Mouse (Mus musculus) liver, embryonic 14.5 days (tissue): ENCODE results near the gene Ak6. TPM values are rescaled to one million over a fixed set of nuclear protein-coding genes. Genes with fewer than 3 reads are reported as not detected.

Experiments
- ATAC-seq: fragments of 200-750 bp; cut with Nextera tagmentation; 2 replicates; pipeline ENCODE4 v1.8.0; 2017; ENCODE audit warnings: moderate number of reproducible peaks, mild to moderate bottlenecking, moderate library complexity; ENCODE audit not compliant: insufficient read depth
- DNase-seq, 3 experiments: peaks; one replicate each; pipeline ENCODE4 v3.0.0-alpha.2; 2012 to 2013; ENCODE audit warnings: low read depth in 3 of 3, low spot score in 3 of 3
- H3K27ac ChIP-seq: fragments of 300-500 bp; sonication (generic); 2 replicates; pipeline ENCODE4 v1.5.1; 2014; ENCODE audit warnings: moderate library complexity, mild to moderate bottlenecking, control low read depth, inconsistent platforms
- H3K27me3 ChIP-seq: fragments of 300-500 bp; sonication (generic); 2 replicates; pipeline ENCODE4 v1.6.1; 2014; ENCODE audit warnings: mild to moderate bottlenecking, low read length, moderate library complexity; ENCODE audit not compliant: control insufficient read depth, insufficient read depth
- H3K36me3 ChIP-seq: fragments of 300-500 bp; sonication (generic); replicated peaks from 2 replicates; pipeline ENCODE4 v1.6.1; 2014; ENCODE audit warnings: low read depth; ENCODE audit not compliant: control insufficient read depth, insufficient read depth
- H3K4me1 ChIP-seq, 2 experiments: fragments of 200-500 bp in 1 of 2; fragments of 300-500 bp in 1 of 2; sonication (generic) in 1 of 2; replicated peaks; 2 replicates each; pipeline ENCODE4 v1.6.1; 2012 to 2014; ENCODE audit warnings: antibody characterized with exemption in 1 of 2, inconsistent platforms in 1 of 2, low read length in 1 of 2; ENCODE audit not compliant: control insufficient read depth in 2 of 2, insufficient read depth in 2 of 2
- H3K4me2 ChIP-seq: fragments of 300-500 bp; sonication (generic); 2 replicates; pipeline ENCODE4 v1.6.1; 2014; ENCODE audit warnings: low read depth, mild to moderate bottlenecking, control low read depth, moderate library complexity
- H3K4me3 ChIP-seq, 2 experiments: fragments of 200-500 bp in 1 of 2; fragments of 300-500 bp in 1 of 2; sonication (generic) in 1 of 2; 2 replicates each; pipeline ENCODE4 v1.5.1; 2012 to 2014; ENCODE audit warnings: low read depth in 2 of 2, low read length in 2 of 2, mild to moderate bottlenecking in 2 of 2, control low read depth in 1 of 2, inconsistent platforms in 1 of 2, moderate library complexity in 1 of 2; ENCODE audit not compliant: insufficient read depth in 1 of 2
- H3K9ac ChIP-seq: fragments of 300-500 bp; sonication (generic); replicated peaks from 2 replicates; pipeline ENCODE4 v1.6.1; 2014; ENCODE audit warnings: mild to moderate bottlenecking, control low read depth, moderate library complexity
- H3K9me3 ChIP-seq: fragments of 300-500 bp; sonication (generic); 2 replicates; pipeline ENCODE4 v1.6.1; 2016; ENCODE audit warnings: low read length, mixed read lengths; ENCODE audit not compliant: control insufficient read depth
- CTCF ChIP-seq: IDR thresholded peaks from 2 replicates; pipeline ENCODE4 v1.5.1; 2016; ENCODE audit warnings: antibody characterized with exemption, low read depth, control low read depth
- EP300 ChIP-seq: IDR thresholded peaks from 2 replicates; pipeline ENCODE4 v1.6.1; 2016; ENCODE audit warnings: antibody characterized with exemption, low read depth
- WGBS: fragments of 180-500 bp; shearing (Covaris S2); extraction: QIAGEN DNeasy Blood & Tissue Kit; methylation state at CpG from one replicate; pipeline ENCODE4 v1.1.7; 2014; ENCODE audit not compliant: insufficient replicate concordance; 5-methylcytosine and 5-hydroxymethylcytosine counted together
- polyA plus RNA-seq, 2 experiments: library from polyadenylated mRNA; depleted of rRNA in 1 of 2; stranded (reverse) in 1 of 2; unstranded in 1 of 2; fragments of >200 nt; fragmentation: Nextera tagmentation in 1 of 2; extraction: Ambion mirVana in 1 of 2; gene quantifications; 2 replicates each; pipeline versions ENCODE4 v1.2.1 to v1.2.3; 2012 to 2014

The Ak6 gene
- polyA plus RNA-seq, 2 experiments, result 111 to 191 TPM

DNA sequence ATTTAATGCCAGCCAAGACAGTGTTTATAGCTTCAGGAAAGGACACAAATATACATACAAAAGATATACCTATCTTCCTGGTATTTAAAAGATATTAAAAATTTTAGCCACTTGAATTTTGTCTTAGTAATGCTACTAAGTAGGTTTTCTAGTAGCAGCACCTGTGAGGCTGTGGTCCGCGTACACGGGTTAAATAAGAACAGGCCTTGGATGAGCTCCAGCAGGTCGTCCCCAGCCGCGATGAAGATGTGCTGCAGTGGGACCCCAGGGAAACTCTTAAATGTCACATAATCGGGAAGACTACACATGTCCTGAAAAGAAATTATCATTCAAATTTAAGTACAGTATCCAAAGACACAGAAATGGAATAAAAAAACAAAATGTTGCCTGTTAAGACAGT lies 55.4 kb downstream of the Ak6 start:
- no peak overlapping the region for H3K4me3 ChIP-seq
- H3K27ac ChIP-seq, result no peak overlapping the region
- TF ChIP-seq CTCF (no peak), EP300 (no peak)
- no peak overlapping the region for H3K9ac ChIP-seq
- H3K4me2 ChIP-seq, result no peak overlapping the region
- no peaks in the 10 kb centered on the region for H3K4me1 ChIP-seq
- no peaks in the 10 kb centered on the region for H3K9me3 ChIP-seq
- WGBS, result 91% methylated on average over 7 of the region's 7 CpGs
- no peaks in the 10 kb centered on the region for H3K27me3 ChIP-seq
- DNase-seq, result no peak
- peaks cover 30% of the 10 kb centered on the region for H3K36me3 ChIP-seq
- ATAC-seq, result no peak

DNA sequence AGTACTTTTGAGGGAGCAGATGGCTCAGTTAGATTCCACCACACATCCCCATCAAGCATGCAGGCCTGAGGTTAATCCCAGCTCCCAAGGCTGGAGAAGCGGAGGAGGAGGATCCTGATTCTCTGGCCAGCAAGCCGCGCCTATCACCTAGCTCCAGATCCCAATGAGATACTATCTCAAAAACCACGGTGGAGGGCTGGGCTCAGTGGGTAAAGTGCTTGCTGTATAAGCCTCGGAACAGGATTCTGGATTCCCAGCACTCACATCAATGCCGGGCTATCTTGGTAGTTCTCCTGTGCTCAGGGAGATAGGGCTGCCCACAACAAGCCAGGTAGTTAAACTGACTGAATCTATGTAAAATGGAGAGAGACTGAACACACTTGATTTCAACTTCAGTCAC lies 64.7 kb downstream of the Ak6 start:
- H3K4me2 ChIP-seq, result no peak overlapping the region
- no peak overlapping the region for H3K27ac ChIP-seq
- DNase-seq (no peak), ATAC-seq (0 out of 2 replicates have a peak, but pooled peaks have one; percentile 15)
- H3K4me3 ChIP-seq, result no peak overlapping the region
- peaks cover 35% of the 10 kb centered on the region for H3K36me3 ChIP-seq
- no peaks in the 10 kb centered on the region for H3K4me1 ChIP-seq
- H3K27me3 ChIP-seq, result no peaks in the 10 kb centered on the region
- H3K9me3 ChIP-seq, result no peaks in the 10 kb centered on the region
- WGBS, result 48% methylated on average over 6 of the region's 6 CpGs
- TF ChIP-seq EP300 (no peak), CTCF (no peak)
- no peak overlapping the region for H3K9ac ChIP-seq

Other genes starting within 250 kb of the Ak6 start
- gene Naip1, start 198.1 kb upstream of the Ak6 start, polyA plus RNA-seq (2012; rRNA removed), result 0.01 TPM in 2 replicates
- not detected in 2 replicates for gene Naip1, start 198.1 kb upstream of the Ak6 start, polyA plus RNA-seq (2014; fragmentation: Nextera tagmentation; extraction: Ambion mirVana)
- 18.5 and 26.3 TPM in 2 replicates for gene Gtf2h2, start 158.4 kb upstream of the Ak6 start, polyA plus RNA-seq (2012; rRNA removed)
- 25.1 and 28.2 TPM in 2 replicates for gene Gtf2h2, start 158.4 kb upstream of the Ak6 start, polyA plus RNA-seq (2014; fragmentation: Nextera tagmentation; extraction: Ambion mirVana)
- 2.1 and 2.4 TPM in 2 replicates for gene Ocln, start 98.3 kb upstream of the Ak6 start, polyA plus RNA-seq (2012; rRNA removed)
- gene Ocln, start 98.3 kb upstream of the Ak6 start, polyA plus RNA-seq (2014; fragmentation: Nextera tagmentation; extraction: Ambion mirVana), result 4.8 and 5.9 TPM in 2 replicates
- 3.0 and 4.0 TPM in 2 replicates for gene Marveld2, start 34.0 kb upstream of the Ak6 start, polyA plus RNA-seq (2012; rRNA removed)
- gene Marveld2, start 34.0 kb upstream of the Ak6 start, polyA plus RNA-seq (2014; fragmentation: Nextera tagmentation; extraction: Ambion mirVana), result 5.9 and 6.5 TPM in 2 replicates
- gene Rad17, start 72 bp downstream of the Ak6 start, polyA plus RNA-seq (2012; rRNA removed), result 4.9 and 8.5 TPM in 2 replicates
- 13.6 TPM in 2 replicates for gene Rad17, start 72 bp downstream of the Ak6 start, polyA plus RNA-seq (2014; fragmentation: Nextera tagmentation; extraction: Ambion mirVana)
- 5.5 and 10.0 TPM in 2 replicates for gene Taf9, start 600 bp downstream of the Ak6 start, polyA plus RNA-seq (2012; rRNA removed)
- 18.0 and 20.8 TPM in 2 replicates for gene Taf9, start 600 bp downstream of the Ak6 start, polyA plus RNA-seq (2014; fragmentation: Nextera tagmentation; extraction: Ambion mirVana)
- 1.8 and 3.7 TPM in 2 replicates for gene Ccdc125, start 18.7 kb downstream of the Ak6 start, polyA plus RNA-seq (2012; rRNA removed)
- gene Ccdc125, start 18.7 kb downstream of the Ak6 start, polyA plus RNA-seq (2014; fragmentation: Nextera tagmentation; extraction: Ambion mirVana), result 3.4 and 4.2 TPM in 2 replicates
- 11.7 and 16.6 TPM in 2 replicates for gene Cdk7, start 80.0 kb downstream of the Ak6 start, polyA plus RNA-seq (2012; rRNA removed)
- gene Cdk7, start 80.0 kb downstream of the Ak6 start, polyA plus RNA-seq (2014; fragmentation: Nextera tagmentation; extraction: Ambion mirVana), result 36.7 and 40.2 TPM in 2 replicates
- 33.5 and 56.1 TPM in 2 replicates for gene Mrps36, start 93.7 kb downstream of the Ak6 start, polyA plus RNA-seq (2012; rRNA removed)
- gene Mrps36, start 93.7 kb downstream of the Ak6 start, polyA plus RNA-seq (2014; fragmentation: Nextera tagmentation; extraction: Ambion mirVana), result 135 and 150 TPM in 2 replicates
- gene Cenph, start 124.9 kb downstream of the Ak6 start, polyA plus RNA-seq (2012; rRNA removed), result 13.9 and 26.6 TPM in 2 replicates
- gene Cenph, start 124.9 kb downstream of the Ak6 start, polyA plus RNA-seq (2014; fragmentation: Nextera tagmentation; extraction: Ambion mirVana), result 40.2 and 40.3 TPM in 2 replicates
- 100 and 123 TPM in 2 replicates for gene Ccnb1, start 135.6 kb downstream of the Ak6 start, polyA plus RNA-seq (2012; rRNA removed)
- 255 and 287 TPM in 2 replicates for gene Ccnb1, start 135.6 kb downstream of the Ak6 start, polyA plus RNA-seq (2014; fragmentation: Nextera tagmentation; extraction: Ambion mirVana)
- gene Slc30a5, start 182.4 kb downstream of the Ak6 start, polyA plus RNA-seq (2012; rRNA removed), result 15.6 and 20.6 TPM in 2 replicates
- gene Slc30a5, start 182.4 kb downstream of the Ak6 start, polyA plus RNA-seq (2014; fragmentation: Nextera tagmentation; extraction: Ambion mirVana), result 27.4 and 30.4 TPM in 2 replicates